Mouse (Mus musculus): ENCODE data around the gene Kcnh4. TPM values are rescaled to one million over a fixed set of nuclear protein-coding genes. Genes with fewer than 3 reads are reported as not detected.

The Kcnh4 gene
- total and polyA plus RNA-seq, 2 experiments from 2014 or later: 4.2 to 12.9 TPM

GRCm38 (mm10) chr11:100720345-100720744, 39.4 kb downstream of the Kcnh4 start:
- TF ChIP-seq CTCF (IDR thresholded peaks at IDR 0.05; ENCODE audit: low read depth): no peak
- WGBS: 78% methylated on average over 5 of the region's 5 CpGs
- no peak overlapping the region for H3K4me2 ChIP-seq (ENCODE audit: low read depth, low read length)
- H3K27me3 ChIP-seq (ENCODE audit: insufficient read depth, low read length): no peaks in the 10 kb centered on the region
- no peak overlapping the region for H3K4me3 ChIP-seq (ENCODE audit: low read length)
- no peak for DNase-seq (ENCODE audit: low spot score)
- peaks cover 25% of the 10 kb centered on the region for H3K36me3 ChIP-seq (ENCODE audit: insufficient read depth, low read length)
- no peaks in the 10 kb centered on the region for H3K9me3 ChIP-seq (ENCODE audit: low read length)
- H3K9ac ChIP-seq (replicated peaks; ENCODE audit: low read length): no peak overlapping the region
- ATAC-seq: no peak
- H3K4me1 ChIP-seq (ENCODE audit: insufficient read depth, low read length): peaks cover 8% of the 10 kb centered on the region; the same call in 1 of the 2 replicates
- peak overlapping the region; percentile 28; the same call in 1 of the 2 replicates for H3K27ac ChIP-seq

GRCm38 (mm10) chr11:100719893-100720292, 39.8 kb downstream of the Kcnh4 start:
- Histone ChIP-seq H3K27me3 (ENCODE audit: insufficient read depth, low read length) (no peaks in the 10 kb centered on the region), H3K9me3 (ENCODE audit: low read length) (no peaks in the 10 kb centered on the region), H3K9ac (replicated peaks; ENCODE audit: low read length) (no peak overlapping the region), H3K4me2 (ENCODE audit: low read depth, low read length) (no peak overlapping the region), H3K36me3 (ENCODE audit: insufficient read depth, low read length) (peaks cover 25% of the 10 kb centered on the region), H3K4me1 (ENCODE audit: insufficient read depth, low read length) (peaks cover 8% of the 10 kb centered on the region; the same call in 1 of the 2 replicates), H3K4me3 (ENCODE audit: low read length) (no peak overlapping the region), H3K27ac (peak overlapping the region; percentile 28; the same call in 1 of the 2 replicates)
- WGBS: 81% methylated on average over 11 of the region's 11 CpGs
- DNase-seq (ENCODE audit: low spot score) (no peak), ATAC-seq (no peak)
- TF ChIP-seq CTCF (IDR thresholded peaks at IDR 0.05; ENCODE audit: low read depth): no peak

GRCm38 (mm10) chr11:100719312-100719711, 40.4 kb downstream of the Kcnh4 start:
- H3K4me3 ChIP-seq (ENCODE audit: low read length): no peak overlapping the region
- no peak overlapping the region for H3K9ac ChIP-seq (replicated peaks; ENCODE audit: low read length)
- no peak for TF ChIP-seq CTCF (IDR thresholded peaks at IDR 0.05; ENCODE audit: low read depth)
- H3K36me3 ChIP-seq (ENCODE audit: insufficient read depth, low read length): peaks cover 25% of the 10 kb centered on the region
- DNase-seq (ENCODE audit: low spot score) (no peak), ATAC-seq (no peak)
- H3K4me2 ChIP-seq (ENCODE audit: low read depth, low read length): no peak overlapping the region
- H3K27me3 ChIP-seq (ENCODE audit: insufficient read depth, low read length): no peaks in the 10 kb centered on the region
- H3K27ac ChIP-seq: 0 out of 2 replicates have a peak overlapping the region, but pooled peaks have one; percentile 28
- WGBS: 67% methylated on average over 3 of the region's 3 CpGs
- peaks cover 8% of the 10 kb centered on the region; the same call in 1 of the 2 replicates for H3K4me1 ChIP-seq (ENCODE audit: insufficient read depth, low read length)
- H3K9me3 ChIP-seq (ENCODE audit: low read length): no peaks in the 10 kb centered on the region

DNA sequence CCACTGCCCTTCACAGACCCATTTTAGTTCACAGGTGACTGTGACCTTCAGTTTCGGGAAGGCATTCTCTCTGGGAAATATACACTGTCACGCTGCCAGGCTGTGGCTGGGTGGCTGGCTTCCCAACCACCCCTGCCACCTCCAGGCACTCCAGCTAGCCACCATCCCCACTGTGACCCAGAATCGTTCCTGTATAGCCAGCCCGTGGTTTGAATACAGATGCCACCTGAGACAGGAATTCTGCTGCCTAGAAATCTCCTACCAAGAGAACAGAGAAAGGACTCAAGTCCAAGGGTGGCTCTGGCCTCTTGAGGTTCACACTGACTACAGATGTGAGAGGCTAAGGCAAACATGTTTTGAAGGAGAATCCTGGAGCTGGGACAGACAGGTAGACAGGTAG, 40.9 kb downstream of the Kcnh4 start:
- no peak overlapping the region for H3K27ac ChIP-seq
- H3K9me3 ChIP-seq (ENCODE audit: low read length): no peaks in the 10 kb centered on the region
- peaks cover 8% of the 10 kb centered on the region; the same call in 1 of the 2 replicates for H3K4me1 ChIP-seq (ENCODE audit: insufficient read depth, low read length)
- H3K4me2 ChIP-seq (ENCODE audit: low read depth, low read length): no peak overlapping the region
- H3K27me3 ChIP-seq (ENCODE audit: insufficient read depth, low read length): no peaks in the 10 kb centered on the region
- no peak overlapping the region for H3K4me3 ChIP-seq (ENCODE audit: low read length)
- no peak overlapping the region for H3K9ac ChIP-seq (replicated peaks; ENCODE audit: low read length)
- ATAC-seq (no peak), DNase-seq (ENCODE audit: low spot score) (no peak)
- TF ChIP-seq CTCF (IDR thresholded peaks at IDR 0.05; ENCODE audit: low read depth): no peak
- 82% methylated on average over 4 of the region's 4 CpGs for WGBS
- H3K36me3 ChIP-seq (ENCODE audit: insufficient read depth, low read length): peaks cover 25% of the 10 kb centered on the region

- no peak overlapping the region for H3K4me3 ChIP-seq (ENCODE audit: low read length)
- 84% methylated on average over 7 of the region's 7 CpGs for WGBS
These were observed 41.3 kb downstream of the Kcnh4 start for GRCm38 (mm10) chr11:100718462-100718861.

GRCm38 (mm10) chr11:100716649-100717048, 43.1 kb downstream of the Kcnh4 start:
- no peak overlapping the region for H3K4me3 ChIP-seq (ENCODE audit: low read length)
- H3K4me2 ChIP-seq (ENCODE audit: low read depth, low read length): no peak overlapping the region
- H3K36me3 ChIP-seq (ENCODE audit: insufficient read depth, low read length): peaks cover 25% of the 10 kb centered on the region
- H3K4me1 ChIP-seq (ENCODE audit: insufficient read depth, low read length): peaks cover under 1% of the 10 kb centered on the region; the same call in 1 of the 2 replicates
- H3K9me3 ChIP-seq (ENCODE audit: low read length): no peaks in the 10 kb centered on the region
- H3K27ac ChIP-seq: no peak overlapping the region
- WGBS: 84% methylated on average over 3 of the region's 3 CpGs
- no peak for TF ChIP-seq CTCF (IDR thresholded peaks at IDR 0.05; ENCODE audit: low read depth)
- H3K27me3 ChIP-seq (ENCODE audit: insufficient read depth, low read length): no peaks in the 10 kb centered on the region
- no peak overlapping the region for H3K9ac ChIP-seq (replicated peaks; ENCODE audit: low read length)
- DNase-seq (ENCODE audit: low spot score) (no peak), ATAC-seq (no peak)

More at GRCm38 (mm10) chr11:100718462-100718861, 41.3 kb downstream of the Kcnh4 start:
- H3K27me3 ChIP-seq (ENCODE audit: insufficient read depth, low read length): no peaks in the 10 kb centered on the region
- no peak overlapping the region for H3K9ac ChIP-seq (replicated peaks; ENCODE audit: low read length)
- H3K27ac ChIP-seq: no peak overlapping the region
- DNase-seq (ENCODE audit: low spot score): no peak
- no peak for TF ChIP-seq CTCF (IDR thresholded peaks at IDR 0.05; ENCODE audit: low read depth)
- no peak for ATAC-seq
- no peak overlapping the region for H3K4me2 ChIP-seq (ENCODE audit: low read depth, low read length)
- peaks cover 25% of the 10 kb centered on the region for H3K36me3 ChIP-seq (ENCODE audit: insufficient read depth, low read length)
- H3K9me3 ChIP-seq (ENCODE audit: low read length): no peaks in the 10 kb centered on the region
- H3K4me1 ChIP-seq (ENCODE audit: insufficient read depth, low read length): peaks cover 8% of the 10 kb centered on the region; the same call in 1 of the 2 replicates

DNA sequence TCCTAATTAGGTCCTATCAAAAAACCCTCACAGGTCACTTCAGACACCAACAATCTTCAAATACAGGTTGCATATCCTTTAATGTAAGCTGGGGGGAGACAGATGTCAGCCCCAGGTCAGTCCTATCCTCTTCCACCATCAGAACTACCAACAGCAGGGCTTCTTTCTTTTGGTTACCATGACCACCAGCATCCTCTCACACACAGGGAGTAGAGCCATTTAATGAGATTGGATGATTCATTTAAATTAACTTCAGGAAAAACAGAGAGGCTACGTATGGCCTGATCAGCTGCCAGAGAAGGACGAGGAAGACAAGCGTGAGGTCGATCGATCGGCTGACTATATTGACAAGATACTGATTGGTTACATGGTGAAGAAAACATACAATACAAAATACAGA, 44.8 kb downstream of the Kcnh4 start:
- Histone ChIP-seq H3K4me2 (ENCODE audit: low read depth, low read length) (no peak overlapping the region), H3K4me1 (ENCODE audit: insufficient read depth, low read length) (peaks cover 6% of the 10 kb centered on the region; the same call in 1 of the 2 replicates), H3K36me3 (ENCODE audit: insufficient read depth, low read length) (peaks cover 29% of the 10 kb centered on the region), H3K27me3 (ENCODE audit: insufficient read depth, low read length) (no peaks in the 10 kb centered on the region), H3K27ac (no peak overlapping the region), H3K9me3 (ENCODE audit: low read length) (no peaks in the 10 kb centered on the region), H3K9ac (replicated peaks; ENCODE audit: low read length) (no peak overlapping the region), H3K4me3 (ENCODE audit: low read length) (no peak overlapping the region)
- no peak for TF ChIP-seq CTCF (IDR thresholded peaks at IDR 0.05; ENCODE audit: low read depth)
- DNase-seq (ENCODE audit: low spot score) (no peak), ATAC-seq (no peak)
- 69% methylated on average over 6 of the region's 6 CpGs for WGBS
